19 mouse cellular contexts compared by ENCODE assay signal in genomic region chr2:113395646-113396045, GRCm38 (mm10).
DNase-seq lines count a peak whose midpoint lies in the region; ATAC-seq and TF ChIP-seq lines count a peak whose summit lies in the region.
"Had no signal": no experiment of that assay in that cellular context is flagged by ENCODE, and none has a peak within 500 bp of the region (broad histone marks: within the 10 kb centered on the region; RNA-seq: fewer than 3 reads in every experiment).

No protein-coding gene starts in this region.

- WGBS in lung, embryonic 14.5 days = 82% methylated on average over 2 of the region's 2 CpGs

- no peak overlapping the region for H3K9ac ChIP-seq in lung, embryonic 14.5 days
- H3K9ac ChIP-seq: embryonic facial prominence, embryonic 12.5 days; forebrain, embryonic 15.5 days; hindbrain, embryonic 12.5 days had no signal

- H3K4me2 ChIP-seq in lung, embryonic 14.5 days = no peak overlapping the region
- H3K4me2 ChIP-seq: embryonic facial prominence, embryonic 12.5 days; forebrain, embryonic 15.5 days; hindbrain, embryonic 12.5 days had no signal

- H3K27ac ChIP-seq in lung, embryonic 14.5 days (ENCODE audit: low read depth) = peak overlapping the region; percentile 65; the same call in 1 of the 2 replicates
- peak overlapping the region; percentile 78 for H3K27ac ChIP-seq in bone marrow macrophage, adult 2 months (ENCODE audit: insufficient read depth, low read depth, low read length)
- H3K27ac ChIP-seq: embryonic facial prominence, embryonic 12.5 days; forebrain, embryonic 15.5 days; heart, embryonic 10.5 days; hindbrain, embryonic 12.5 days had no signal

- no peak for TF ChIP-seq POLR2A in bone marrow macrophage, adult 2 months (IDR thresholded peaks at IDR 0.05; ENCODE audit: borderline replicate concordance, low read depth, low read length)

- ATAC-seq in lung, embryonic 14.5 days (ENCODE audit: insufficient read depth) = no peak
- ATAC-seq: forebrain, embryonic 15.5 days had no signal

- H3K36me3 ChIP-seq in lung, embryonic 14.5 days (ENCODE audit: insufficient read depth) = no peaks in the 10 kb centered on the region
- H3K36me3 ChIP-seq: embryonic facial prominence, embryonic 12.5 days; forebrain, embryonic 15.5 days; heart, embryonic 10.5 days; hindbrain, embryonic 12.5 days had no signal

- peak; percentile 30 to 58 for DNase-seq in kidney, adult 8-10 months
- no peak for DNase-seq in kidney, adult 18-20 months
- no peak for DNase-seq in lung, embryonic 14.5 days
- no peak for DNase-seq in lung, postnatal 25 days (ENCODE audit: low spot score)
- no peak for DNase-seq in heart, adult 9 months (ENCODE audit: low spot score in 2 of 2)
- DNase-seq: adrenal gland, adult 8-10 months; adrenal gland, postnatal 36 days; cerebellum, adult 11-12 months; cerebellum, adult 9-10 months; cerebellum, postnatal 25 days; gastrocnemius, postnatal 36 days; heart, adult 11 months; heart, postnatal 10 days; heart, postnatal 4 days had no signal

- H3K27me3 ChIP-seq in lung, embryonic 14.5 days (ENCODE audit: insufficient read depth, low read length) = no peaks in the 10 kb centered on the region
- H3K27me3 ChIP-seq: embryonic facial prominence, embryonic 12.5 days; forebrain, embryonic 15.5 days; hindbrain, embryonic 12.5 days had no signal

- no peak for TF ChIP-seq CTCF in lung, embryonic 14.5 days (IDR thresholded peaks at IDR 0.05; ENCODE audit: low read depth)
- TF ChIP-seq CTCF in bone marrow macrophage, adult 2 months (IDR thresholded peaks at IDR 0.05; ENCODE audit: low read depth, low read length) = no peak

- H3K4me3 ChIP-seq in lung, embryonic 14.5 days (ENCODE audit: low read depth, low read length) = no peak overlapping the region
- no peak overlapping the region for H3K4me3 ChIP-seq in bone marrow macrophage, adult 2 months (ENCODE audit: insufficient read depth, low read length)
- H3K4me3 ChIP-seq: embryonic facial prominence, embryonic 12.5 days; forebrain, embryonic 15.5 days; heart, embryonic 10.5 days; hindbrain, embryonic 12.5 days had no signal

- H3K4me1 ChIP-seq in lung, embryonic 14.5 days (ENCODE audit: insufficient read depth) = peaks cover 8% of the 10 kb centered on the region
- peaks cover 42% of the 10 kb centered on the region for H3K4me1 ChIP-seq in bone marrow macrophage, adult 2 months (ENCODE audit: control insufficient read depth, insufficient read depth, low read length)
- H3K4me1 ChIP-seq: heart, embryonic 10.5 days; hindbrain, embryonic 12.5 days had no signal

- no peaks in the 10 kb centered on the region for H3K9me3 ChIP-seq in lung, embryonic 14.5 days (ENCODE audit: low read depth, low read length)
- H3K9me3 ChIP-seq: embryonic facial prominence, embryonic 12.5 days; forebrain, embryonic 15.5 days; heart, embryonic 10.5 days; hindbrain, embryonic 12.5 days had no signal

Comparison
In these comparisons a context has a peak if more than half of its experiments do, and no peak if none do; other contexts are left out.
1. DNase-seq: peak in kidney, adult 8-10 months (2 of 2); none in kidney, adult 18-20 months (single experiment), lung, embryonic 14.5 days (single experiment), lung, postnatal 25 days (single experiment) and heart, adult 9 months (0 of 2).